15 mouse cellular contexts compared by ENCODE assay signal in genomic region chr17:24524734-24525133, GRCm38 (mm10). TPM values are rescaled to one million over a fixed set of nuclear protein-coding genes. Genes with fewer than 3 reads are reported as not detected.
DNase-seq lines count a peak whose midpoint lies in the region; ATAC-seq and TF ChIP-seq lines count a peak whose summit lies in the region.
"Had no signal": no experiment of that assay in that cellular context is flagged by ENCODE, and none has a peak within 500 bp of the region (broad histone marks: within the 10 kb centered on the region; RNA-seq: fewer than 3 reads in every experiment).

No protein-coding gene starts in this region.

- DNase-seq in hindbrain, embryonic 14.5 days (ENCODE audit: low spot score): no peak
- no peak for DNase-seq in midbrain, postnatal 0 days (ENCODE audit: low spot score)
- DNase-seq in stomach, postnatal 0 days (ENCODE audit: low spot score): no peak
- no peak for DNase-seq in embryo, embryonic 9.5 days (ENCODE audit: extremely low spot score)
- DNase-seq: cerebellum, adult 11-12 months; heart, adult 18-20 months; kidney, postnatal 14 days; thymus, postnatal 25 days had no signal

- no peak for TF ChIP-seq EP300 in stomach, postnatal 0 days (optimal IDR thresholded peaks at IDR 0.05)

- no peak overlapping the region for H3K4me3 ChIP-seq in hindbrain, embryonic 13.5 days
- no peak overlapping the region for H3K4me3 ChIP-seq in hindbrain, embryonic 14.5 days (replicated peaks; ENCODE audit: low read length)
- H3K4me3 ChIP-seq in midbrain, postnatal 0 days (ENCODE audit: low read depth, low read length): no peak overlapping the region
- H3K4me3 ChIP-seq in midbrain, embryonic 15.5 days: no peak overlapping the region
- no peak overlapping the region for H3K4me3 ChIP-seq in intestine, embryonic 16.5 days (ENCODE audit: low read length)
- no peak overlapping the region for H3K4me3 ChIP-seq in stomach, postnatal 0 days (ENCODE audit: low read depth, low read length)
- H3K4me3 ChIP-seq: midbrain, embryonic 10.5 days; myocyte had no signal

- H3K4me2 ChIP-seq in hindbrain, embryonic 13.5 days: no peak overlapping the region
- H3K4me2 ChIP-seq in hindbrain, embryonic 14.5 days (replicated peaks): no peak overlapping the region
- no peak overlapping the region for H3K4me2 ChIP-seq in midbrain, postnatal 0 days (ENCODE audit: low read depth, low read length, poor library complexity, severe bottlenecking)
- no peak overlapping the region for H3K4me2 ChIP-seq in midbrain, embryonic 15.5 days
- H3K4me2 ChIP-seq in intestine, embryonic 16.5 days (ENCODE audit: low read depth, low read length): no peak overlapping the region
- H3K4me2 ChIP-seq in stomach, postnatal 0 days (replicated peaks; ENCODE audit: low read depth): no peak overlapping the region

- no peak overlapping the region for H3K27ac ChIP-seq in hindbrain, embryonic 13.5 days
- H3K27ac ChIP-seq in hindbrain, embryonic 14.5 days: no peak overlapping the region
- H3K27ac ChIP-seq in midbrain, postnatal 0 days (ENCODE audit: low read depth, low read length): no peak overlapping the region
- no peak overlapping the region for H3K27ac ChIP-seq in midbrain, embryonic 15.5 days
- peak overlapping the region; percentile 36; the same call in 1 of the 2 replicates for H3K27ac ChIP-seq in intestine, embryonic 16.5 days (ENCODE audit: low read length)
- peak overlapping the region; percentile 35; the same call in 1 of the 2 replicates for H3K27ac ChIP-seq in stomach, postnatal 0 days (replicated peaks)
- H3K27ac ChIP-seq: midbrain, embryonic 10.5 days had no signal

- peaks cover 39% of the 10 kb centered on the region for H3K4me1 ChIP-seq in hindbrain, embryonic 13.5 days (replicated peaks)
- H3K4me1 ChIP-seq in hindbrain, embryonic 14.5 days (replicated peaks; ENCODE audit: control insufficient read depth, insufficient read depth, low read length): peaks cover 20% of the 10 kb centered on the region
- peaks cover 16% of the 10 kb centered on the region for H3K4me1 ChIP-seq in midbrain, postnatal 0 days (ENCODE audit: insufficient read depth, low read length)
- H3K4me1 ChIP-seq in midbrain, embryonic 15.5 days: peaks cover 38% of the 10 kb centered on the region
- peaks cover 35% of the 10 kb centered on the region for H3K4me1 ChIP-seq in intestine, embryonic 16.5 days (ENCODE audit: control insufficient read depth, insufficient read depth, low read length)
- peaks cover 8% of the 10 kb centered on the region for H3K4me1 ChIP-seq in stomach, postnatal 0 days (replicated peaks; ENCODE audit: control insufficient read depth, insufficient read depth)

- peak overlapping the region; percentile 46; the same call in 1 of the 2 replicates for H3K9ac ChIP-seq in hindbrain, embryonic 13.5 days
- H3K9ac ChIP-seq in hindbrain, embryonic 14.5 days: no peak overlapping the region
- H3K9ac ChIP-seq in midbrain, postnatal 0 days (replicated peaks; ENCODE audit: low read length, poor library complexity, severe bottlenecking): 0 out of 2 replicates have a peak overlapping the region, but pooled peaks have one; percentile 0
- H3K9ac ChIP-seq in midbrain, embryonic 15.5 days: no peak overlapping the region
- H3K9ac ChIP-seq in intestine, embryonic 16.5 days (ENCODE audit: low read depth, low read length): no peak overlapping the region; the same call in 1 of the 2 replicates
- H3K9ac ChIP-seq in stomach, postnatal 0 days (ENCODE audit: low read length): peak overlapping the region; percentile 41; the same call in 1 of the 2 replicates

- no peak for TF ChIP-seq CTCF in midbrain, postnatal 0 days (IDR thresholded peaks at IDR 0.05)
- no peak for TF ChIP-seq CTCF in stomach, postnatal 0 days (IDR thresholded peaks at IDR 0.05; ENCODE audit: low read depth)

- 77% methylated on average over 2 of the region's 2 CpGs for WGBS in hindbrain, embryonic 13.5 days
- WGBS in hindbrain, embryonic 14.5 days: 69% methylated on average over 2 of the region's 2 CpGs
- 69% methylated on average over 2 of the region's 2 CpGs for WGBS in midbrain, postnatal 0 days
- 87% methylated on average over 2 of the region's 2 CpGs for WGBS in midbrain, embryonic 15.5 days
- WGBS in intestine, embryonic 16.5 days: 61% methylated on average over 2 of the region's 2 CpGs
- WGBS in stomach, postnatal 0 days: 57% methylated on average over 2 of the region's 2 CpGs

- no peaks in the 10 kb centered on the region for H3K9me3 ChIP-seq in hindbrain, embryonic 13.5 days
- no peaks in the 10 kb centered on the region for H3K9me3 ChIP-seq in hindbrain, embryonic 14.5 days (ENCODE audit: control insufficient read depth, low read length)
- H3K9me3 ChIP-seq in midbrain, postnatal 0 days (ENCODE audit: low read length): no peaks in the 10 kb centered on the region
- H3K9me3 ChIP-seq in midbrain, embryonic 15.5 days: no peaks in the 10 kb centered on the region
- no peaks in the 10 kb centered on the region for H3K9me3 ChIP-seq in intestine, embryonic 16.5 days (ENCODE audit: control insufficient read depth, low read length)
- no peaks in the 10 kb centered on the region for H3K9me3 ChIP-seq in stomach, postnatal 0 days (ENCODE audit: control insufficient read depth, low read length)
- H3K9me3 ChIP-seq: midbrain, embryonic 10.5 days had no signal

- no peaks in the 10 kb centered on the region for H3K27me3 ChIP-seq in hindbrain, embryonic 13.5 days
- no peaks in the 10 kb centered on the region for H3K27me3 ChIP-seq in hindbrain, embryonic 14.5 days (ENCODE audit: control insufficient read depth, insufficient read depth, low read length)
- H3K27me3 ChIP-seq in midbrain, postnatal 0 days (ENCODE audit: insufficient read depth, low read length): no peaks in the 10 kb centered on the region
- H3K27me3 ChIP-seq in midbrain, embryonic 15.5 days (replicated peaks): no peaks in the 10 kb centered on the region
- H3K27me3 ChIP-seq in intestine, embryonic 16.5 days (replicated peaks; ENCODE audit: control insufficient read depth, insufficient read depth, low read length): no peaks in the 10 kb centered on the region
- H3K27me3 ChIP-seq in stomach, postnatal 0 days (ENCODE audit: control insufficient read depth, insufficient read depth, low read length): no peaks in the 10 kb centered on the region
- H3K27me3 ChIP-seq: Patski had no signal

- peaks cover 21% of the 10 kb centered on the region for H3K36me3 ChIP-seq in hindbrain, embryonic 13.5 days
- H3K36me3 ChIP-seq in hindbrain, embryonic 14.5 days (replicated peaks; ENCODE audit: control insufficient read depth, insufficient read depth): 0 out of 2 replicates have a peak, but pooled peaks cover 26% of the 10 kb centered on the region
- H3K36me3 ChIP-seq in midbrain, postnatal 0 days (ENCODE audit: insufficient read depth, low read length): peaks cover 13% of the 10 kb centered on the region
- no peaks in the 10 kb centered on the region for H3K36me3 ChIP-seq in midbrain, embryonic 15.5 days (replicated peaks)
- peaks cover 3% of the 10 kb centered on the region; the same call in 1 of the 2 replicates for H3K36me3 ChIP-seq in intestine, embryonic 16.5 days (ENCODE audit: control insufficient read depth, insufficient read depth, low read length)
- no peaks in the 10 kb centered on the region; the same call in 1 of the 2 replicates for H3K36me3 ChIP-seq in stomach, postnatal 0 days (ENCODE audit: control insufficient read depth, insufficient read depth, low read length)

- no peak for ATAC-seq in hindbrain, embryonic 13.5 days (ENCODE audit: low FRiP score)
- ATAC-seq in hindbrain, embryonic 14.5 days (ENCODE audit: low FRiP score): no peak
- ATAC-seq in midbrain, postnatal 0 days (ENCODE audit: low FRiP score): no peak
- ATAC-seq in midbrain, embryonic 15.5 days (replicated peaks): no peak
- no peak for ATAC-seq in intestine, embryonic 16.5 days
- no peak for ATAC-seq in stomach, postnatal 0 days (ENCODE audit: low FRiP score, low TSS enrichment)
- ATAC-seq: lung, postnatal 0 days; Patski had no signal

RNA-seq across cellular contexts. Expression of gene Traf7, which starts 3.0 kb away (rescaled TPM):
- polyA plus RNA-seq in hindbrain, embryonic 13.5 days (2015; fragmentation: Nextera tagmentation; extraction: Ambion mirVana): 86.0 and 89.9 TPM in 2 replicates
- 75.0 and 82.8 TPM in 2 replicates for polyA plus RNA-seq in hindbrain, embryonic 14.5 days (2014; fragmentation: Nextera tagmentation; extraction: Ambion mirVana)
- 175 and 179 TPM in 2 replicates for total RNA-seq in midbrain, postnatal 0 days (2014; rRNA removed)
- polyA plus RNA-seq in midbrain, postnatal 0 days (2015; fragmentation: Nextera tagmentation; extraction: Ambion mirVana): 71.4 and 73.6 TPM in 2 replicates
- polyA plus RNA-seq in midbrain, embryonic 15.5 days (2015; fragmentation: Nextera tagmentation; extraction: Ambion mirVana): 108 and 112 TPM in 2 replicates
- 81.9 and 87.6 TPM in 2 replicates for polyA plus RNA-seq in intestine, embryonic 16.5 days (2015; fragmentation: Nextera tagmentation; extraction: Ambion mirVana)
- 41.8 and 42.6 TPM in 2 replicates for polyA plus RNA-seq in stomach, postnatal 0 days (2015; fragmentation: Nextera tagmentation; extraction: Ambion mirVana)

RNA-seq across cellular contexts. Expression of gene Rab26, which starts 9.3 kb away (rescaled TPM):
- 2.8 and 3.1 TPM in 2 replicates for polyA plus RNA-seq in hindbrain, embryonic 13.5 days (2015; fragmentation: Nextera tagmentation; extraction: Ambion mirVana)
- 4.2 and 5.6 TPM in 2 replicates for polyA plus RNA-seq in hindbrain, embryonic 14.5 days (2014; fragmentation: Nextera tagmentation; extraction: Ambion mirVana)
- total RNA-seq in midbrain, postnatal 0 days (2014; rRNA removed): 4.4 and 7.6 TPM in 2 replicates
- polyA plus RNA-seq in midbrain, postnatal 0 days (2015; fragmentation: Nextera tagmentation; extraction: Ambion mirVana): 15.5 and 17.7 TPM in 2 replicates
- 8.4 and 8.8 TPM in 2 replicates for polyA plus RNA-seq in midbrain, embryonic 15.5 days (2015; fragmentation: Nextera tagmentation; extraction: Ambion mirVana)
- polyA plus RNA-seq in intestine, embryonic 16.5 days (2015; fragmentation: Nextera tagmentation; extraction: Ambion mirVana): 5.2 and 6.6 TPM in 2 replicates
- 0.82 and 0.85 TPM in 2 replicates for polyA plus RNA-seq in stomach, postnatal 0 days (2015; fragmentation: Nextera tagmentation; extraction: Ambion mirVana)
- total RNA-seq: heart, adult 18-20 months had no signal

RNA-seq across cellular contexts. Expression of gene Pkd1, which starts 24.9 kb away (rescaled TPM):
- polyA plus RNA-seq in hindbrain, embryonic 13.5 days (2015; fragmentation: Nextera tagmentation; extraction: Ambion mirVana): 20.1 and 21.6 TPM in 2 replicates
- polyA plus RNA-seq in hindbrain, embryonic 14.5 days (2014; fragmentation: Nextera tagmentation; extraction: Ambion mirVana): 28.4 and 30.4 TPM in 2 replicates
- 73.6 and 84.3 TPM in 2 replicates for total RNA-seq in midbrain, postnatal 0 days (2014; rRNA removed)
- polyA plus RNA-seq in midbrain, postnatal 0 days (2015; fragmentation: Nextera tagmentation; extraction: Ambion mirVana): 13.6 and 14.5 TPM in 2 replicates
- 29.0 and 29.8 TPM in 2 replicates for polyA plus RNA-seq in midbrain, embryonic 15.5 days (2015; fragmentation: Nextera tagmentation; extraction: Ambion mirVana)
- 12.2 and 13.5 TPM in 2 replicates for polyA plus RNA-seq in intestine, embryonic 16.5 days (2015; fragmentation: Nextera tagmentation; extraction: Ambion mirVana)
- polyA plus RNA-seq in stomach, postnatal 0 days (2015; fragmentation: Nextera tagmentation; extraction: Ambion mirVana): 10.9 and 12.3 TPM in 2 replicates

RNA-seq across cellular contexts. Expression of gene Caskin1, which starts 36.3 kb away (rescaled TPM):
- polyA plus RNA-seq in hindbrain, embryonic 13.5 days (2015; fragmentation: Nextera tagmentation; extraction: Ambion mirVana): 32.8 and 34.3 TPM in 2 replicates
- polyA plus RNA-seq in hindbrain, embryonic 14.5 days (2014; fragmentation: Nextera tagmentation; extraction: Ambion mirVana): 45.7 and 46.8 TPM in 2 replicates
- total RNA-seq in midbrain, postnatal 0 days (2014; rRNA removed): 151 and 153 TPM in 2 replicates
- polyA plus RNA-seq in midbrain, postnatal 0 days (2015; fragmentation: Nextera tagmentation; extraction: Ambion mirVana): 43.9 and 47.5 TPM in 2 replicates
- polyA plus RNA-seq in midbrain, embryonic 15.5 days (2015; fragmentation: Nextera tagmentation; extraction: Ambion mirVana): 50.3 and 52.9 TPM in 2 replicates
- 1.1 and 1.4 TPM in 2 replicates for polyA plus RNA-seq in intestine, embryonic 16.5 days (2015; fragmentation: Nextera tagmentation; extraction: Ambion mirVana)
- polyA plus RNA-seq in stomach, postnatal 0 days (2015; fragmentation: Nextera tagmentation; extraction: Ambion mirVana): 0.84 and 1.3 TPM in 2 replicates

RNA-seq across cellular contexts. Expression of gene Mlst8, which starts 45.9 kb away (rescaled TPM):
- 35.5 and 36.1 TPM in 2 replicates for polyA plus RNA-seq in hindbrain, embryonic 13.5 days (2015; fragmentation: Nextera tagmentation; extraction: Ambion mirVana)
- polyA plus RNA-seq in hindbrain, embryonic 14.5 days (2014; fragmentation: Nextera tagmentation; extraction: Ambion mirVana): 30.2 and 31.1 TPM in 2 replicates
- 51.8 and 60.8 TPM in 2 replicates for total RNA-seq in midbrain, postnatal 0 days (2014; rRNA removed)
- polyA plus RNA-seq in midbrain, postnatal 0 days (2015; fragmentation: Nextera tagmentation; extraction: Ambion mirVana): 28.4 and 29.5 TPM in 2 replicates
- polyA plus RNA-seq in midbrain, embryonic 15.5 days (2015; fragmentation: Nextera tagmentation; extraction: Ambion mirVana): 40.6 and 43.7 TPM in 2 replicates
- 25.1 and 26.0 TPM in 2 replicates for polyA plus RNA-seq in intestine, embryonic 16.5 days (2015; fragmentation: Nextera tagmentation; extraction: Ambion mirVana)
- 12.4 and 13.4 TPM in 2 replicates for polyA plus RNA-seq in stomach, postnatal 0 days (2015; fragmentation: Nextera tagmentation; extraction: Ambion mirVana)

Comparison
In these comparisons a context has a peak if more than half of its experiments do, and no peak if none do; other contexts are left out.
1. H3K9ac ChIP-seq: peak in hindbrain, embryonic 13.5 days (single experiment), midbrain, postnatal 0 days (single experiment) and stomach, postnatal 0 days (single experiment); none in hindbrain, embryonic 14.5 days (single experiment), midbrain, embryonic 15.5 days (single experiment) and intestine, embryonic 16.5 days (single experiment).
2. H3K27ac ChIP-seq: peak in intestine, embryonic 16.5 days (single experiment) and stomach, postnatal 0 days (single experiment); none in hindbrain, embryonic 13.5 days (single experiment), hindbrain, embryonic 14.5 days (single experiment), midbrain, postnatal 0 days (single experiment) and midbrain, embryonic 15.5 days (single experiment).